In genomic region chr10:62980039-62980954, GRCm38 (mm10) we compare ENCODE assay signal across 8 mouse cellular contexts. TPM values are rescaled to one million over a fixed set of nuclear protein-coding genes. Genes with fewer than 3 reads are reported as not detected.
DNase-seq lines count a peak whose midpoint lies in the region.

TSS of gene Rufy2 (plus strand) at chr10:62980223.

- peak; percentile 83 to 93 for DNase-seq in adrenal gland, adult (ENCODE audit: inconsistent age in 2 of 2, low spot score in 1 of 2)
- peak; percentile 86 for DNase-seq in embryo, embryonic 10 days (ENCODE audit: low spot score)
- DNase-seq in gastrocnemius, postnatal 10 days = peak; percentile 91
- peak; percentile 95 for DNase-seq in induced T-regulatory cell, adult 2 months (ENCODE audit: low read depth)
- DNase-seq in left cerebral cortex, adult 9 months (ENCODE audit: low spot score in 2 of 2) = peak; percentile 58 to 84
- DNase-seq in right cerebral cortex, adult 2 months (ENCODE audit: low spot score in 2 of 2) = peak; percentile 87 to 91
- DNase-seq in urinary bladder, postnatal 10 days (ENCODE audit: low spot score) = peak; percentile 50

- peaks cover 35% of the 10 kb centered on the region for H3K36me3 ChIP-seq in megakaryocyte, embryonic 14.5 days (replicated peaks; ENCODE audit: low read length)

- no peaks in the 10 kb centered on the region for H3K27me3 ChIP-seq in megakaryocyte, embryonic 14.5 days (replicated peaks)

- H3K4me1 ChIP-seq in megakaryocyte, embryonic 14.5 days = peaks cover 26% of the 10 kb centered on the region

- H3K9me3 ChIP-seq in megakaryocyte, embryonic 14.5 days = no peaks in the 10 kb centered on the region

- peak within 1 kb of the TSS; percentile 97 for H3K4me3 ChIP-seq in megakaryocyte, embryonic 14.5 days (replicated peaks)

RNA-seq across cellular contexts. Expression of gene Rufy2, which starts in this region (rescaled TPM):
- 10 to 100 TPM; 12.2 to 12.3 TPM for total RNA-seq in gastrocnemius, postnatal 10 days (2021)
- polyA plus RNA-seq in megakaryocyte, embryonic 14.5 days (2012; ENCODE audit: insufficient read depth, low replicate concordance) = 0.43 TPM in 1 of 2 replicates, not detected in the other

Comparison
In these comparisons a context has a peak if more than half of its experiments do, and no peak if none do; other contexts are left out.
1. Peak in every context shown above with its lines: DNase-seq and H3K4me3 ChIP-seq.